Mouse (Mus musculus) embryo, embryonic 10.5 days (tissue): ENCODE results near the gene Mitd1.
A peak's percentile ranks its signal among the peaks of the same experiment; 100 is the strongest.

Source experiments
- DNase-seq: peaks from one replicate; pipeline ENCODE4 v3.0.0-alpha.2; 2015; ENCODE audit warnings: low spot score

The Mitd1 gene

DNA sequence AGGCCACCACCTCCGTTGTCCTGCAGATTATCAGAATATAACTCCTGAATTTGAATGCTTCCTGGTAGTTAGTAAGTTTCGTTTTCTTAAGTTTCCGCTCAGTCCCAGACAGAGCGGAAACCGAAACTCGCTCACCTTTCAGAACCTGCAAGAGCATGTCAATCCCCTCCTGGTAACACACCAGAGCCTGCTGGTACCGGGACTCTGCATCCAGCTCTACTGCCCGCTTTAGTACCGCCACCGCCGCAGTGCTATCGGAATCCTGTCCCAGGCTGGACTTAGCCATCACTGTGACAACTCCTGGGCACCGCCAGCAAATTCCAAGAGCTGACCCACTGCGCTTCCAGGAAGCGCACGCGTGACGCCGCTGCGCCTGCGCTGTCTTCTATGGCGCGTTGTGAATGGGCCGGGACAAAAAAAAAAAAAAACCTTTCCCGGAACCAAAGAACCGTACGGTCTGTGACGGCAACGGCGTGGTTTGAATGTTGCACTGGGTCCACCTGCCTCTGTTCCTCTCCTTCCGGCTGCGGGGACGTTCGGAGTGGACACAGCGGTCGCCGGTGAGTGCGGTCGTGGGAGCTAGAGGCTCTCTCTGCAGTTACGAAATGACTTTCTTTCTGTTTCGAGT lies at the start of gene Mitd1, which contains the start of gene Mrpl30:
Mitd1 (minus strand) TSS at position 387 of the 628 bp plus-strand sequence.
Mrpl30 (plus strand) TSS at position 453 of the 628 bp plus-strand sequence.
- DNase-seq = peak; percentile 94

DNA sequence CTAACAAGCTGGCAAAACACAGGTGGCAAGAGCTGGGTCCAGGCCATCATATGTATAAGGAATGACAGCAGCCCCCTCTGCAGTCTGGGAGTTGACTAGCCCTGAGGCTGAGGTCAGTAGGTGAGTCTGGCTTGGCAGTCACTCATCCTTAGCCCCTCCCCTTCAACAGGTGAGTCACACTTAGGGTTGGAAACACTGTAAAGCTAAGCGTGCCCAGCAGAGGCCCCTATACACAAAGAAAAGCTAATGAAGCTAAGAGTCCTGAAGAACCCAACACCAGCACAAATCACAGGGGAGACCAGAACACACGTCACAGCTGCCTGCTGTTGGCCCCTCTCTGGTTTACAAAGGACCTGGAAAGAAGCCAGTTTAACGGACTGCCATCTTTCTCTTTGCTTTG lies 41.6 kb upstream of the Mitd1 start:
- DNase-seq = no peak

DNA sequence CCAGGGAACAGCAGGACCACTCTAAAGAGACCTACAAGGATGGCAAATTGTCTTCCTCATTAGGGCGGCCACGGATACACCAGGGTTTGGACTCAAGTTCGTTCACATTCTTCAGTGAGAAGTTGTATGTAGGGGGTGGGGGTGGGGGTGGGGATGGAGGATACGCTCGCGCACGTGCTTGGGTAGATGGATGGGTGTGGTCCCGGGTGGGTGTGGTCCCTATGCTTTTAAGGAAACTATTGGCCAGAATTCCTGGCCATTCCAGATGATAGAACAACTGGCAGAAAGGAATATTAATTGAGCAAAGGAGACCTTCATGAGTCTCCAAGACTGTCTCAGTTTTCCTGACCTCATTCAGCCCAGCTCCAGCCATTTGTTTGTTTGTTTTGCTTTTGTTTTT lies 35.8 kb upstream of the Mitd1 start:
- no peak for DNase-seq

DNA sequence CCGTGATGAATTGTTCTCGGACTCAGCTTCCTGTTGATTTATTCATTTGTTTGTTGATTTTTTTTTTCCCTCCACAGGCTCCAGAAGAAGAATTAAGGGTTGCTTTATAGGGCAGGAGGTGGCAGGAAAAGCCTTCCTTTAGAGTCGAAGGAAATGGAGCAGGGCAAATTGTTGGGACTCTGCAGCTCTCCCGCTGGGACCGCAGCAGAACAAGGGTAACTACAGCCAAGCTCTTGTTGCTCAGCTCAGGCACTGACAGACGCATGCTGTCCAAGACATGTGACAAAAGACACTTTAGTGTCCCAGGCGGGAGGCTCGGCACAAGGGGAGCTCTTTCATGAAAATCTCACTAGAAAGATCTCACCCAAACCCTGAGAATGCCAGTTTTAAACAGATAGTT lies 32.3 kb upstream of the Mitd1 start:
- no peak for DNase-seq

DNA sequence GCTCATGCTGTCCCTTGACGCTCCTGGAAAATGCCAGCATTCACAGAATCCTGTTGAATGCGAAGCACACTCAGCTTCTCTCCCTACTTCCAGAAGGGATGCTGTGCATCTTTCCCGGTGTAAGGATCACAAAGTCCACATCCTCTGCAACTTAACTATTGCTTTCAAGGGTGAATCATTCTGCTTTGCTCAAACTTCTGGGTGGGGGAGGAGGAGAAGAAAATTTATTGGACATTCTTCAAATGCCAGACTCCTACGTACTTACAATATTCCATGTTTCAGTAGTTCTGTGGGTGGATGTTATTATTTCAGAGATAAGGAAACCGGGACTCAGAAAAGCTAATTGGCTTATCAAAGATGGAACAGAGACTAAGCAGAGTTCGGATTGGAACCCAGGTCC lies 27.9 kb upstream of the Mitd1 start:
- no peak for DNase-seq

DNA sequence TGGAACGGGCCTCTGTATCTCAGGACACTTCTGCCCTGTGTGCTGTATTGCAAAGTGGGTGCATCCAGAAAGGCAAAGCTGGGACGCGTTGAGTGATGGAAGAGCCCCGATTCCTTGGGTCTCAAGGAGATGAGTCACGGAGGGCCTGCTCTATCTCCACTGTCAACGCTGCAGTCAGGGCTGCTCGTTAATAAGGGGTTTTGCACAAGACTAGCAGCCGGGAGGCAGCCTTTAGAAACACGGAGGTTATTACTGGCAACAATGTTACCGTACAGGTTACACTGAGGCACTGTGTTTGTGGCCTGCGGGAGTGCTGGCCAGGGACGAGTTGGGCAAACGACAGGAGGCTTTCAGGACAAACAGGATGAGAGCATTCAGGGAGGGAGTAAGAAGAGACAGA lies 27.5 kb upstream of the Mitd1 start:
- no peak for DNase-seq

DNA sequence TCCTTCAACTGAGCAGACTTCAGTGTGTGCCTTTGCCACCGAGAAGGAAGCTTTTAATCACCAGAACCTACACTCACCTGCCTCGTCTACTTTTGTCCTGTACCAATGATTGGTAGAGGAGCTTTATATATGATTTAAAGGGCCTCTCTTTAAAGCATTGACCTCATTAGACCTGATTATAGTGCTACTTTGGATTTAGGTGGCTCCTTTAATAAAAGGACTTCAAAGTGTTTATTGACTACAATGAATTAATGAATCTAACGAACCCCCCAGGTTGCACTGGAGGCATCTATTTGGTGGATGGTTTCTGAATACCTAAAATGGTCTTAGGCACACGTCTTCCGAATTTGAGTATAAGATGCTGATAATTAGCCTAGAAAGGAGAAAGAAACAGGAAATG lies 26.2 kb upstream of the Mitd1 start, which contains the start of gene Lyg2:
Lyg2 (minus strand) TSS at position 101 of the 400 bp plus-strand sequence.
- no peak for DNase-seq

DNA sequence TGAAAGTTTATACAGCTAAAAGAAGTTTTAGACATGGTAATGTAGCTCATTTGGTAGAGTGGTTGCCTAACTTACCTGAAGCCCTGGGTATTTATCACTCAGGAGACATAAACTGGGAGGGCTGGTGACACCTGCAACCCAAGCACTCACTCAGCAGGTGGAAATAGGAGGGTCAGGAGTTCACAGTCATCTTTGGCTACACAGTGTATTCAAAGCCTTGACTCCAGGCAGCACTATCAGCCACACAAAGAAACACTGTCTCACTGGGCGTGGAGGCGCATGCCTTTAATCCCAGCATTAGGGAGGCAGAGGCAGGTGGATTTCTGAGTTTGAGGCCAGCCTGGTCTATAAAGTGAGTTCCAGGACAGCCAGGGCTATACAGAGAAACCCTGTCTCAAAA lies 22.5 kb upstream of the Mitd1 start:
- no peak for DNase-seq

DNA sequence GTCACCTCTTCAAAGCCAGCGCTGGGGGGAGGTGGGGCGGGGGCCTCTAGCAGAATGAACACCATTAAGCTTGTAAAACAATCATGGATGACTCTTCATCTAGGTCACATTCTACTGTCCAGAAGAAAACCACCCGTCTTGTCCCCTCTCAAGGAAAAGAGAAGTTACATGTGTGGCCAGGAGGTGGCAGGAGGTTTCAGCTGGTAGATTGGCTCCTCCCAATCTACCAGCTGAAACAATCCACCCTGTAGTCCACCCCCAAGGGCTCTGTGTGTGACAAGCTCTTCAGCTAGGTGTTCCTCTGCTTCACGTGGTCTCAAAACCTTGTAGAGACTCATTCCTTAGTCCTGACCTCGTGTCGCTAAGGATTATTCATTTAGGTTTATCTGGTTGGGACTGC lies 13.0 kb upstream of the Mitd1 start:
- DNase-seq = peak; percentile 44

DNA sequence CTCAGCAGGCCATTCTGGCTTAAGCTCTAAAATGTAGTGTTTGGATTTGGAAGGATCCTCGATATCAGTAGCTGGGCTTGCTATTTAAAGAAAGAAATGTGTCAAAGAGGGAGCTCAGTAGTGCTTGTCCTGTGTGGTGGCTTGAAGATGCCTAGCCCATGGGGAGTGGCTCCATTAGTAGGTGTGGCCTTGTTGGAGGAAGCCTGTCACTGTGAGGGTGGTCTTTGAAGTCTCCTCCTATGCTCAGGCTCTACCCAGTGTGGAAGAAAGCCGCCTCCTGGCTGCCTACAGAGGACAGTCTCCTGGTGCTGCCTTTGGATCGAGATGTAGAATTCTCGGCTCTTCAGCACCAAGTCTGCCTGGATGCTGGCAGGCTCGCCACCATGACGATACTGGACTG lies 10.1 kb upstream of the Mitd1 start:
- DNase-seq = no peak

DNA sequence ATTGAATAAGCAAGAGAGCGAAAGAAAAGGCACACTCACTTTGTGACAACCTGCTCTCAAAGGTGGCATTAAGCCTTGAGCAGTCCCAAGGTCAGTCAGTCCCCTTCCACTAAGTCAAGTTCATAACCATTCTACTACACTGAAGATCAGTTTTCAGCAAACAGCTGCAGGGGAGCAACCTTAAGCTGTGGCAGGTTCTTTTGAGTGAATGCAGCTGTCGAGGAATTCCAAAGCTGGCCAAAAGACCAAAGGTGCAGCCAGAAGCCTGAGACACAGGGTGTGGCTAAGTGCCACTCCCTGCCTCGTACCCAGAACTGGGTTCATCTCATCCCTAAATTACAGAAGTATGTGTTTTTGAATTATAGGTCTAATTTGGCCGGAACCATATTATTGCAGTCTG lies 9.6 kb upstream of the Mitd1 start:
- DNase-seq = no peak

DNA sequence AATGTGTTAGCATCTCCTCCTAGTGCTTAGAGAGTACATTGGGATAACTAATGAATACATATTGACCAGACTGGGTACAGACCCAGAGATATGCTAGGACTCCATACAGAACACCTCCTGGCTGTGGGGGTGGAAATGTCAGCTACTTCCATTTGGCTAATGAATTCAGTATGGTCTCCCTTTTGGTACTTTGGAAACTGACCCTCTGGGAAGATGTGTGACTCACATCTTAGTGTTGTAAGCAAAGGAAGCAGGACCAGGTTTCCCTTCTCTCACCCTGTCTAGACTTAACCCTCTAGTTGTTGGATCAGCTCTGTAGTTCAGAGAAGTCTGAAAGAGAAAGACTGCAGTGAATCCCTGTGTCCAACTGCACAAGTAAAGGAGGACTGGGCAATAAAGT lies 4.4 kb upstream of the Mitd1 start:
- no peak for DNase-seq

DNA sequence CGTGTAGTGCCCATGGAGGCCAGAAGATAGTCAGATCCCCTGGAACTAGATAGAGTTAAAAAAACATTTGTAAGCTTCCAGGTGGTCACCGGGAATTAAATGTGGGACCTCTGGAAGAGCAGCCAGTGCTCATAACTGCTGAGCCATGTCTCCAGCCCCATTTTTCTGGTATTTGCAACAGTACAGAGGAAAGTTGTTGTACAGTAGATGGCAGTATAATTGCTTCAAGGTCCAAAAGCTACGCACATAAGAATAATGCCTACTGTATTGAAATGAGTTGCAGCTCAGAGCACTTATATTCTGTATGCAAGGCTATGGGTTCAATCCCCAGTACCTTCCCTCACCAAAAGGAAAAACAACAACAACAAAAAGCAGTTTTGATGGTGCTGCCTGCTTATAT lies 1.2 kb upstream of the Mitd1 start:
- no peak for DNase-seq

DNA sequence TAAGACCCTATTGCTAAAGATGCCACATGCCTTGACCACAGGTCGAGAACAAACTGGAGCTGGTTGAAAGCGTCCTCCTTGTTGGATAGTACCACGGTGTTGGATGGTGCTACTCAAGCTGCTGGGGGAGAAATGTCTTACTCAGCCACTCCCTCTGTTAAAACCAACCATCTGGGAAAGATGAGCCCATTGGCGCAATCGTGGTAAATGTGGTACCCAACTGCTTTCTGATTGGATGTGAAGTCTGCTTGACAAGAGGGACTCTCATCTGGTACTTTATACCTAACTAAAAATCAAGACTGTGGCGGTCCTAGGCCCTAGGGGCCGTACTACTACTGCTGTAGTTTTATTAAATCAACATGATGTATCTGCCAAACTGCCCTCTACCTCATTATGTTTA lies 1.0 kb downstream of the Mitd1 start:
- DNase-seq = no peak

DNA sequence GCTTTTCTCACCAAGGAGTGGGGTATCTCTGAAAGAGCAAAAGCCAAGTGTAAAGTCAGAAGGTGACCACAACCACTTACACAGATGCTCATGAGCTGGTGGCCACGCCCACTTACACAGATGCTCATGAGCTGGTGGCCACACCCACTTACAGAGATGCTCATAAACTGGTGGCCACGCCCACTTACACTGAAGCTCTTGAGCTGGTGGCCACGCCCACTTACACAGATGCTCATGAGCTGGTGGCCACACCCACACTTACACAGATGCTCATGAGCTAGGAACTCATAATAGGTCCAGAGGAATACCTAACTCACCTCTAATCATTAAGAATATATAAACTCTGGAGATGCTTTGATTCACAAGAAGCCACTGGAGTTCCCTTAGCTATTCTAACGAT lies 5.8 kb downstream of the Mitd1 start:
- no peak for DNase-seq

DNA sequence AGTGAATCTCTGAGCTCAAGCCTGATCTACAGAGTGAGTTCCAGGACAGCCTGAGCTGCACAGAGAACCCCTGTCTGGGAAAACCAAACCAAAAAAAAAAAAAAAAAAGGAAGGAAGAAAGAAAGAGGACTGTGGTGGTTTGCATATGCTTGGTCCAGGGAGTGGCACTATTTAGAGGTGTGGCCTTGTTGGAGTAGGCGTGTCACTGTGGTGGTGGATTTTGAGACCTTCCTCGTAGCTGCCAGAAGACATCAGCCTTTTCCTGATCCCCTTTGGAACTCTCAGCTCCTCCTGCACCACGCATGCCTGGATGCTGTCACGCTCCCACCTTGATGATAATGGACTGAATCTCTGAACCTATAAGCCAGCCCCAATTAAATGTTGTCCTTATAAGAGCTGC lies 6.8 kb downstream of the Mitd1 start:
- no peak for DNase-seq

DNA sequence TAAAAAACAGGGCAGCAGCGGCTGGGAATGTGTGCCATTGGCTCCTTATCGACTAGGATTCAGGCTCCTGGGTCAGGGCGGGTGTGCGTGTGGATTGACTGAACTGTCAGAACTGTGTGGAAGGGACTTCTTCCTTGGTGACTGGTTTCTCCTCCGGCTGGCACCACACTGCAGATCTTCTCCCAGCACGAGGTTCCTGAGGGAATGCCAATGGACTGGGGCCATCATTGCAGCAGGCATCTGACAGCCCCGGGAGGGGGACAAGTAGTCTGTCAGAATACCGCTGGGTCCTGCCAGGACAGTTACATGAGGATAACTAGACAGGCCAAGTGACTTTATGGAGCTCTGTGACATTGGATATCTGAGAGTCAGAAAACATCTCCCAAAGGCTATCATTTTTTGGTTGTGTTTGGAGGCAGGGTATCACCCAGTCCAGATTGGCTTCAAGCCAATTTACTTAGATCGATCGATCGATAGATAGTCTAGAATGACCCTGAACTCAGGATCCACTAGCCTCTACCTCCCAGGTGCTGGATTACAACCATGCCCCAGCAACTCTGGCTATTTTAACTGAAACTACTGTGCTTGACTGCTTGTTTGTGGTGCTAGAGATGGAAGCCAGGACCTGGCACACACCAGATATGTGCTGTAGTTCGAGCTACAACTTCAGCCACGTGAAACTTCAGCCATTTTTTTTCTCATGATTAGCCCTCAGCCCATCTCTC lies 12.3 kb downstream of the Mitd1 start:
- DNase-seq = no peak

DNA sequence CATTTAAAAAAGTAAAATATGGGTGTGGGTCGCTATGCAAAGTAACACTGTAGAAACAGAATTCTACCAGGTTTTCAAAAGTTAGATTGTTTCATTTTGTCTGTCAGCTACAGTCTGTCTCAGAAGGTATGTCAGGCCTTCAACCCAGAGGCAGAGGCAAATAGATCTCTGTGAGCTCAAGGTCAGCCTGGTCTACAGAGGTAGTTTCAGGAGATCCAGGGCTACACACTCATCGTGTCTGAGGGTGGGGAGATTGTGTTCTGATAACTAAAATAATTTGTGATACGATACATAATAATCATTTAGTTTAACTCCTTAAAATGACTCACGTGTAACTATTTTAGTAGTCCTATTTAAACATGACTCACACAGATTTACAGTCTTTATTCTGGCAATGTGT lies 17.1 kb downstream of the Mitd1 start:
- no peak for DNase-seq

DNA sequence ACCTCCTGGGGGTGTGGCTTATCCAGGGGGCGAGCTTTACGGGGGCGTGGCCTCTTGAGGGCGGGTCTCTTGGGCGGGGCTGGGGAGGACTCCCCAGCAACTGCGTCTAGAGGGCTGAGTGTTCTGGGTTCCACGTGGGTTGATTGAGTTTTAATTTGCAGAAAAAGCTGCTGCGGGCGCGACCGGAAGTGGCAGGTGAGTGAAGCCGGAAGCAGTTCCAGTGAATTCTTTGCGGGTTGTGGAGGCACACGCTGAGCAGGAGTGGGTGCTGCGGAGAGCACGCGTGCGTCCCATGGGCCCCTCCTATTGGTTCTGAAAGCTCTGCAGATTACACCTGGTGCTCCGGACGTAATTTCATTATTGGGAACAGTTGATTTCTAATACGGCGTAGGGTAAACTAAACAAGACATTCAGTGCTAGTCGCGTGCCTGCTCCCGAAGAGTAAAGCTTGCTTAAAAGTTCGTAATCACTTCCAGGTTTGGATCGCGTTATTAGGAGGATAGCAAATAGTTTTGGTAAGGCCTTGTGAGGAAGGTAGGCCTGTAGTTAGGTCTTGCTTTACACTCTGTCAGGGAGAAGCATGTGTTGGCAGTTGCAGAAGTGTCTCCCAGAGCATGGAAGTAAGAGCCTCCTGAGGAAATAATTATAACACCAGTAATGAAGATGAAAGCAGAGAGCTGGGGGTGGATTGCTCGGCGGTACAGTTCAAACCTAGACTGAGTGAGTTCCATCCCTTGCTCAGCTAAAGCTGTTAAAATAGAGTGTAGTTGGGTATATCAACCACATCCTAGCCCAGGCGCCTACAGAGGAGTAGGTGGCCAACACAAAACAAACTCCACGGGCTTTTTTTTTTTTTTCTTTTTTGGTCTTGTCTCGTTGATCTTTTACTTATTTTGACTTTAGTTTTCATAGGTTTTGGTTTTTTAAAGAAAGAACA lies 17.8 kb downstream of the Mitd1 start:
- DNase-seq = peak; percentile 87

DNA sequence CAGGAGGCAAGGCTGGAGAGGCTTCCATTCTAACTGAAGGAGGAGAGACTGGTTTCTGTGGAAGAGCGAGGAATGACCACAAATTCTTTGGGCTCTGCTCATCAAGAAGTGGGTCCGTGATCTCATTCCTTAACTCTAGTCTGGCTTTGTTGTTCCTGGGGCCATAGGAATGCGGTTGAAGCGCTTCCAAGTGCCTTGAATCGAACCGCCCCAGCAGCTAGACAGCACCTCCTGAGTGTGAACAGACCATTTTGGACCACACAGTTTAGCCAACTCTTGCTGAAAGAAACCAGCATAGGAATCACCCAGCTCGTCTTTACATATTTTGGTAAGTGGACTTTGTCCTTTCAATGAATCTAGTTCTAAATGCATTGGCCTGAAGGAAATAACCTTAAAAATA lies 18.5 kb downstream of the Mitd1 start, which contains the start of gene Lipt1:
Lipt1 (plus strand) TSS at position 35 of the 400 bp plus-strand sequence.
- no peak for DNase-seq

DNA sequence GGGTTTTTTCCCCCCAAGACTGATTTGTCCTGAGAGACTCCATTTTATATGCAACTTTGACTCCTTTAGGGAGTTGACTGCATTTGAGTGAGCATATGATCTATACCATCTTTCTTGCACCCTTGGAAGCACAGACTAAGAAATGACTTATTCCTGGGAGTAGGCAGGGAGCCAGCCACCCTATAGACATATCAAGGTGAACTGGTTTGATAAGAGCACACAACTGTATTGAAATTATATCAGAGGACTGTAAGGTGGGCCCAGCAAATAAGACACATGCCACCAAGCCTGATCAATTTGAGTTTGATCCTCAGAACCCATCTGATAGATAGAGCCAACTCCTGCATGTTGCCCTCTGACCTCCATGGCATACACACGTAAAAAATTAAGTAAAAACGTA lies 20.8 kb downstream of the Mitd1 start:
- DNase-seq = no peak

DNA sequence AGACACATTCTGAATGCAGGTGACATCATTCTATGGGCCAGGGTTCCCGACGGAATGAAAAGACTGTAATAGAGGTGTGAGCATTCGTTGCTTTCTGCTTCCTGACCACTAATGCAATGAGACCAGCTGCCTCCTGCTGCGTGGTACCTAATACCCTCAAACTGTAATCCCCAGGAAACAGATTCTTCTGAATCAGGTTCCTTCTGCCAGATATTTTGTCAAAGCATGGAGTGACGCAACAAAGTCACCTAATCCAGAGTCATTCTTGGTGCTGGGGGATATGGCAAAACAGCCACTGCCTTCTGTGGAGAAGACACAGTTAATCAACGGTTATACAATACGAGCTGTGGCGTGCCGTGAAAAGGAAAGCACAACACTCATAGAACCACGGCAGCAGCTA lies 21.6 kb downstream of the Mitd1 start:
- no peak for DNase-seq
